16 mouse cellular contexts compared by ENCODE assay signal in genomic region chr5:142435736-142436135, GRCm38 (mm10).
"Had no signal": no experiment of that assay in that cellular context is flagged by ENCODE, and none has a peak within 500 bp of the region (broad histone marks: within the 10 kb centered on the region; RNA-seq: fewer than 3 reads in every experiment).

No protein-coding gene starts in this region.

- DNase-seq: kidney, adult 18-20 months; kidney, adult 9 months; kidney, postnatal 25 days; left cerebral cortex, postnatal 4 days; lung, adult 18-20 months; lung, postnatal 10 days; lung, postnatal 36 days had no signal

- H3K27ac ChIP-seq: kidney, postnatal 0 days; limb, embryonic 12.5 days; limb, embryonic 15.5 days; liver, embryonic 12.5 days; liver, embryonic 15.5 days; lung, embryonic 15.5 days; midbrain, embryonic 10.5 days; midbrain, embryonic 13.5 days had no signal

- H3K4me3 ChIP-seq: limb, embryonic 12.5 days; limb, embryonic 15.5 days; liver, embryonic 12.5 days; liver, embryonic 15.5 days; lung, embryonic 15.5 days; megakaryocyte, embryonic 14.5 days; midbrain, embryonic 10.5 days; midbrain, embryonic 13.5 days had no signal

- H3K9ac ChIP-seq: limb, embryonic 12.5 days; limb, embryonic 15.5 days; liver, embryonic 12.5 days; liver, embryonic 15.5 days; lung, embryonic 15.5 days; midbrain, embryonic 13.5 days had no signal

- H3K9me3 ChIP-seq: limb, embryonic 12.5 days; limb, embryonic 15.5 days; liver, embryonic 12.5 days; liver, embryonic 15.5 days; lung, embryonic 15.5 days; megakaryocyte, embryonic 14.5 days; midbrain, embryonic 10.5 days; midbrain, embryonic 13.5 days had no signal

- H3K27me3 ChIP-seq: limb, embryonic 12.5 days; limb, embryonic 15.5 days; liver, embryonic 12.5 days; liver, embryonic 15.5 days; lung, embryonic 15.5 days; megakaryocyte, embryonic 14.5 days; midbrain, embryonic 13.5 days had no signal

- ATAC-seq: liver, embryonic 12.5 days; midbrain, embryonic 13.5 days had no signal

- H3K4me2 ChIP-seq: limb, embryonic 12.5 days; limb, embryonic 15.5 days; liver, embryonic 12.5 days; liver, embryonic 15.5 days; lung, embryonic 15.5 days; midbrain, embryonic 13.5 days had no signal
